Mouse (Mus musculus) c-Kit-positive CD71-positive TER-119-negative erythroid progenitor cells, embryonic 14.5 days (primary cell): Measurements from ENCODE around the gene Tpst2.
"Not testable (repeated sequence)": the region's sequence is repeated elsewhere in the genome, so short reads cannot be mapped to it uniquely, and the experiment has no call there.

ENCODE experiments used
- DNase-seq: peaks from one replicate; pipeline ENCODE4 v3.0.0-alpha.2; 2013; ENCODE audit warnings: low read depth

The Tpst2 gene

GRCm38 (mm10) chr5:112298226-112298988 lies 21.9 kb downstream of the Tpst2 start:
- DNase-seq = no peak

- no peak for DNase-seq
Observed at GRCm38 (mm10) chr5:112299399-112299798, 22.9 kb downstream of the Tpst2 start.

- DNase-seq = no peak
Observed at GRCm38 (mm10) chr5:112300112-112300511, 23.6 kb downstream of the Tpst2 start.

- DNase-seq = no peak
Observed at GRCm38 (mm10) chr5:112300721-112301308, 24.3 kb downstream of the Tpst2 start.

- no peak for DNase-seq
Observed at GRCm38 (mm10) chr5:112301694-112302093, 25.2 kb downstream of the Tpst2 start.

GRCm38 (mm10) chr5:112302310-112302709 lies 25.8 kb downstream of the Tpst2 start:
- DNase-seq = no peak

- no peak for DNase-seq
Observed at GRCm38 (mm10) chr5:112305842-112306241, 29.4 kb downstream of the Tpst2 start.

GRCm38 (mm10) chr5:112313222-112313885 lies 36.9 kb downstream of the Tpst2 start:
- no peak for DNase-seq

- DNase-seq = no peak
Observed at GRCm38 (mm10) chr5:112316468-112316867, 40.0 kb downstream of the Tpst2 start.

GRCm38 (mm10) chr5:112317328-112317727 lies 40.8 kb downstream of the Tpst2 start:
- DNase-seq = no peak

- not testable (repeated sequence) for DNase-seq
Observed at GRCm38 (mm10) chr5:112319343-112319742, 42.9 kb downstream of the Tpst2 start.

- DNase-seq = no peak
Observed at GRCm38 (mm10) chr5:112320379-112320778, 43.9 kb downstream of the Tpst2 start.

GRCm38 (mm10) chr5:112320936-112321335 lies 44.4 kb downstream of the Tpst2 start:
- DNase-seq = no peak

GRCm38 (mm10) chr5:112321376-112321775 lies 44.9 kb downstream of the Tpst2 start:
- DNase-seq = no peak

- no peak for DNase-seq
Observed at GRCm38 (mm10) chr5:112323246-112323645, 46.8 kb downstream of the Tpst2 start.

GRCm38 (mm10) chr5:112324637-112325545 lies 48.4 kb downstream of the Tpst2 start:
- peak; percentile 79 for DNase-seq

GRCm38 (mm10) chr5:112325546-112326445 lies 49.3 kb downstream of the Tpst2 start, which contains the start of gene Tfip11:
Gene Tfip11, plus strand, starts transcription at chr5:112326358.
- DNase-seq = peak; percentile 91

GRCm38 (mm10) chr5:112326446-112327009 lies 50.0 kb downstream of the Tpst2 start:
- no peak for DNase-seq

GRCm38 (mm10) chr5:112327854-112328253 lies 51.4 kb downstream of the Tpst2 start:
- no peak for DNase-seq

GRCm38 (mm10) chr5:112329805-112330564 lies 53.5 kb downstream of the Tpst2 start:
- no peak for DNase-seq
